Mouse (Mus musculus) thymus, postnatal 36 days (tissue): ENCODE data around the gene Egfl8.

ENCODE experiments used
- DNase-seq, 2 experiments: peaks; one replicate each; pipeline ENCODE4 v3.0.0; 2022; ENCODE audit warnings: mixed read lengths in 2 of 2

Egfl8 gene

GRCm38 (mm10) chr17:34593752-34594525 is 21.8 kb downstream of the Egfl8 start:
- no peak for DNase-seq

- DNase-seq = peak; percentile 27 to 36
Measured at GRCm38 (mm10) chr17:34592581-34593549, 22.9 kb downstream of the Egfl8 start.

- DNase-seq = peak; percentile 92
Measured at GRCm38 (mm10) chr17:34591994-34592375, 23.8 kb downstream of the Egfl8 start.

GRCm38 (mm10) chr17:34591029-34591993 is 24.5 kb downstream of the Egfl8 start, which contains the start of gene Pbx2:
TSS of gene Pbx2 (plus strand) at chr17:34591266.
- DNase-seq = peak; percentile 56 to 63

GRCm38 (mm10) chr17:34590154-34590987 is 25.4 kb downstream of the Egfl8 start:
- DNase-seq = peak; percentile 43 to 61

- peak; percentile 79 to 82 for DNase-seq
Measured at GRCm38 (mm10) chr17:34589681-34590101, 26.1 kb downstream of the Egfl8 start, which contains the start of gene Gpsm3. TSS of gene Gpsm3 (plus strand) at chr17:34589806.

- DNase-seq = peak in 1 of 2 experiments; percentile 33
Measured at GRCm38 (mm10) chr17:34589206-34589605, 26.6 kb downstream of the Egfl8 start.

- DNase-seq = peak in 1 of 2 experiments; percentile 42
Measured at GRCm38 (mm10) chr17:34588767-34589166, 27.0 kb downstream of the Egfl8 start.

GRCm38 (mm10) chr17:34587814-34588213 is 28.0 kb downstream of the Egfl8 start:
- DNase-seq = no peak

GRCm38 (mm10) chr17:34587423-34587811 is 28.4 kb downstream of the Egfl8 start:
- peak; percentile 97 to 98 for DNase-seq

GRCm38 (mm10) chr17:34586796-34587422 is 28.9 kb downstream of the Egfl8 start:
- peak; percentile 59 to 92 for DNase-seq

GRCm38 (mm10) chr17:34585877-34586771 is 29.6 kb downstream of the Egfl8 start:
- DNase-seq = no peak

- no peak for DNase-seq
Measured at GRCm38 (mm10) chr17:34585121-34585520, 30.6 kb downstream of the Egfl8 start.

GRCm38 (mm10) chr17:34583819-34584218 is 32.0 kb downstream of the Egfl8 start:
- no peak for DNase-seq

- DNase-seq = no peak
Measured at GRCm38 (mm10) chr17:34583397-34583796, 32.4 kb downstream of the Egfl8 start.

- no peak for DNase-seq
Measured at GRCm38 (mm10) chr17:34582528-34582927, 33.2 kb downstream of the Egfl8 start.

- no peak for DNase-seq
Measured at GRCm38 (mm10) chr17:34578070-34578469, 37.7 kb downstream of the Egfl8 start.

- DNase-seq = no peak
Measured at GRCm38 (mm10) chr17:34576577-34576976, 39.2 kb downstream of the Egfl8 start.

GRCm38 (mm10) chr17:34572361-34572760 is 43.4 kb downstream of the Egfl8 start:
- DNase-seq = peak in 1 of 2 experiments; percentile 39
